Mouse (Mus musculus) left cerebral cortex, adult 2 months (tissue): ENCODE results near the gene Edaradd. TPM values are rescaled to one million over a fixed set of nuclear protein-coding genes. Genes with fewer than 3 reads are reported as not detected.

Source experiments
- DNase-seq, 2 experiments: peaks; one replicate each; pipeline ENCODE4 v3.0.0; 2021 to 2022; ENCODE audit warnings: low spot score in 2 of 2, mixed read lengths in 1 of 2; ENCODE audit errors: extremely low spot score in 1 of 2
- H3K27ac ChIP-seq: fragments of 200-600 bp; 2 replicates; pipeline ENCODE4 v1.8.1; 2022
- H3K4me3 ChIP-seq: fragments of 200-600 bp; 2 replicates; pipeline ENCODE4 v1.8.1; 2022
- CTCF ChIP-seq: fragments of 200-600 bp; IDR thresholded peaks from 2 replicates; pipeline ENCODE4 v1.8.1; 2022; ENCODE audit warnings: antibody characterized with exemption, mild to moderate bottlenecking, moderate library complexity
- intact Hi-C: fragments of 180-260 bp; cut with DNase I; formaldehyde crosslinking; loops from one replicate; pipeline ENCODE4 v1.15.1; 2025
- long read RNA-seq, 2 experiments: library from polyadenylated mRNA; stranded (forward); transcript quantifications; one replicate each; pipeline ENCODE4 v2.0.0; 2021; ENCODE audit warnings: borderline mapping rate in 2 of 2
- total RNA-seq, 2 experiments: library from RNA; stranded (reverse); gene quantifications; 2 replicates each; pipeline ENCODE4 v1.2.3; 2021

The Edaradd gene
- total RNA-seq, result under 1 TPM; 0.16 TPM
- long read RNA-seq, experiment 1, result 0 reads
- long read RNA-seq, experiment 2, result 0 reads

DNA sequence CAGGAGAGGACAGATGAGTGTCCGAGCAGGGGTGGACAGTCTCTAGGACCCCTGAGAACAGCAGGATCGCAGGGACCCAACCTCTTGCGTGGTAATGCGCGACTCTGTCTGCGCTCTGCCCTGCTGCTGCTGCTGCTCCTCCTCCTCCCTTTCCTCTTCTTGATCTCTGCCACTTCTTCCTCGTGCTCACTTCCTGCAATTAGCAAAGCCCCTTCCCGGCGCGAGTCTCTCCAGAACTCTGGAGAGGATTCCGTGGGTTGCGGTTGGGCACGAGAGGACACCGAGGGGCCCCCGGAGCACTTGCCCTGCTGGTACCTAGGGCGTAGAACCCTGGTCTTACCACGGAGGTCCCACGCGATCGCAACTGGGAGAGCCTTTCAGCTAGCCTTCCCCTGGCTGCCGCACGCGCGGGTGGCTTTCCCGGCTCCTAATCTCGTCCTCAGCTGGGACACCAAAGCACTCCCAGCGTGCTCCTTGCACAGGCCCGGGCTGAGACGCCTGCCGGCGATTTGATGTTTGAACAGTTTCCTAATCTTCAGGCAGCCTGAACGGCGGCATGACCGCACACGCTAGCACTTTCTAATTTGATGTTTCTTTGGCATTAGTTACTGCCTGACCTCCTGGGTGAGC is at the start of gene Edaradd:
Gene Edaradd (minus strand): TSS at position 484 of the 630 bp plus-strand sequence.
- peak; percentile 42 for TF ChIP-seq CTCF
- DNase-seq, result peak; percentile 23 to 29
- intact Hi-C loops, result no loop called here
- H3K4me3 ChIP-seq, result peak within 1 kb of the TSS; percentile 52
- H3K27ac ChIP-seq, result no peak within 1 kb of the TSS

DNA sequence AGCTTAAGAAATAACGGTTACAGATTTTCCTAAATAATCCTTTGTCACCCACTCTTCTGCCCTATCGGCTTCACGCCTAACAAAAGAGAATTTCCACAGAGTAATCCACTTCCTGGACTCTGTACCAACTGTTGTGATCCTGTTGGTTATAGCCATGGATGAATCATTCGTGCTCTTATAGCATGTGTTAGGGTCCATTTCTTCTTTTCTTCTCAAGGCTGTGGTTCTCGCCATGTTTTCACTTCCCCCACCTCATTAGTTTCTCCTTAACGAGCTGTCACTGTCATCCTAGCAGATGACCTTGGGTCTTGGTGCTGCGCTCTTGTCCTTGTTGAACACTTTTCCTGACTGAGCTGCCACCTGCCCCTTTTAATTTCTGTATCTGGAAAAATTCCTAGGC is 49.5 kb upstream of the Edaradd start:
- intact Hi-C loops, result no loop called here
- Histone ChIP-seq H3K27ac (no peak overlapping the region), H3K4me3 (no peak overlapping the region)
- no peak for TF ChIP-seq CTCF
- DNase-seq, result no peak

DNA sequence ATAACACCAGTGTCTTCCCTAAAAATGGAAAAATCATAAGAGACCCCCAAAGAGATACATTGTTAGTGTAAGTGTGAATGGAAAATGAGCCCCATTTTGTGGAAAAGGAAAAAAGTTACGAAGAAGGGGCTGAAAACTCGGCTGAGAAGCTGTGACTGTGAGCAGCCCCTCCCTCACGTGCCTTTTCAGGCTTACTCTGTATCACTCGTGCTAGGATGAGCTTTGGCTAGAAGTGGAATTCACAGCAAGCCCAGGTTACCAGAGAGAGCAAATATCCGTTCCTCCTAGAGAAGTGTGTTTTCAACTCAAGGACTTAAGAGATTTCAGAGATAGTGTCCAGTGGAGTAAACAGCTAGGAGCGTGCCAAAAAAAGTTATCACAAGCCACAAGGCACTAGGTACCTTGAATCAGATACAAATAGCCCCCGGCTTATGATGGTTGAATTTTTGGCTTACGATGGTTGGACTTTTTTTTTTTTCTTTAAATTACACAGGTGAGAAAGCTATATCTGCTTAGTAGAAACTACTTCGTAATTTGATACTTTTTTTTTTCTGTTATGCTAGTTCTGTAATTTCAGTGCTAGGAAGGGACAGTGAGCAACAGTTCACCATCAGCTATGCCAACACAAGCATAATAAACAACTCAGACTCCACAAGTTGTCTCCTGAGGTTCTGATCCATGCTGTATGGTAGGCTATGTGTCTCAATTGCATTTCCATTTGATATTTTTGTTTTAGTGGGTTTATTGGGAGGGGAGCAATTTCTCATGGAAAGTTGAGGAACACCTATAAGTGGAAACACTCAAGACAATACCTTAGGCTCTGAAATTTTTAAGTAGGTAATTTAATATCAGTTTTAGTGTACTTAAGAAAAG is 48.6 kb upstream of the Edaradd start:
- intact Hi-C loops, result no loop called here
- no peak overlapping the region for H3K4me3 ChIP-seq
- H3K27ac ChIP-seq, result no peak overlapping the region
- TF ChIP-seq CTCF, result no peak
- no peak for DNase-seq

- no peak for TF ChIP-seq CTCF
- Histone ChIP-seq H3K4me3 (no peak overlapping the region), H3K27ac (no peak overlapping the region)
- intact Hi-C loops, result no loop called here
- DNase-seq, result no peak
These were observed 47.7 kb upstream of the Edaradd start for GRCm38 (mm10) chr13:12567936-12568335.

GRCm38 (mm10) chr13:12565621-12566390 is 45.6 kb upstream of the Edaradd start, which contains the start of gene Ero1lb:
Ero1lb (plus strand) TSS chr13:12565874.
- DNase-seq, result peak; percentile 99
- intact Hi-C loops, result loop anchor here (1.0 kb wide), 1 partner anchor 105 kb away; no protein-coding TSS in a partner anchor
- peak within 1 kb of the TSS; percentile 79 for H3K27ac ChIP-seq

GRCm38 (mm10) chr13:12562256-12562655 is 42.0 kb upstream of the Edaradd start:
- intact Hi-C loops, result no loop called here
- Histone ChIP-seq H3K27ac (no peak overlapping the region), H3K4me3 (no peak overlapping the region)
- no peak for DNase-seq
- TF ChIP-seq CTCF, result no peak

More at GRCm38 (mm10) chr13:12565621-12566390, 45.6 kb upstream of the Edaradd start, which contains the start of gene Ero1lb:
- TF ChIP-seq CTCF, result no peak; the same call in none of the 2 replicates
- H3K4me3 ChIP-seq, result peak within 1 kb of the TSS; percentile 84

DNA sequence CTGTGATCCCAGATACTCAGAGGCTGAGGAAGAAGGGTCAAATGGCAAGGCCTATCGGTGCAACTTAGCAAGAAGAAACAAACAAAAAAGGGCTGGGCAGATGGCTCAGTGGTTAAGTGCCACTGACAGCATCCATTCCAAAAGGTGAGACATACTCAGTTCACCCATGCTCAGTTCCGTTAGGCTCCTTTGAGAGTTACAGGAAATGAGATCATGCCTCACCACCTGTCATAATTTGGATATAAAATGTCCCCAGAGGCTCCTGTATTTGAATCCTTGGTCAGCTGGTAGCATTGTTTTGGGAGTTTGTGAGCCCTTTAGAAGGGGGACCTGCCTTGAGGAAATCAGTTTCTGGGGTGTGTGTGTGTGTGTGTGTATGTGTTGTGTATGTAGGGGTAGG is 41.5 kb upstream of the Edaradd start:
- no peak for TF ChIP-seq CTCF
- intact Hi-C loops, result no loop called here
- Histone ChIP-seq H3K27ac (no peak overlapping the region), H3K4me3 (no peak overlapping the region)
- DNase-seq, result no peak

GRCm38 (mm10) chr13:12559462-12560120 is 39.4 kb upstream of the Edaradd start:
- H3K27ac ChIP-seq, result no peak overlapping the region
- intact Hi-C loops, result no loop called here
- H3K4me3 ChIP-seq, result no peak overlapping the region
- no peak for TF ChIP-seq CTCF
- DNase-seq, result no peak

DNA sequence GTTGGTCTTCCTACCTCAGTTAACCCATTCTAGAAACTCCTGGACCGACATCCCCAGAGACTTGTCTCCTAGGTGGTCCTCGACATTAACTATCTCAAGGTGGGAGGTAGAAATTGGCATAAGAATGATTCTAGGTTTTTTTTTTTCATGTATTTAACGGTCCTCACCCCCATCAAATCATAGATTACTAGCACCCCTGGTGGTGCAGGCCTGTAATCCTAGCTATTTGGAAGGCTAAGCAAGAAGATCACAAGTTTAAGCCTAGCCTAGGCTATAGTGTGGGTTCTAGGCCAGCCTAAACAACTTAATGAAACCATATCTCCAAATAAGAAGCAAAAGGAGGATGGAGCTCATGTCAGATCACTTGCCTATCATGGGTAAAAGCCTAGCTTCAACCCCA is 38.8 kb upstream of the Edaradd start:
- Histone ChIP-seq H3K27ac (no peak overlapping the region), H3K4me3 (no peak overlapping the region)
- no peak for DNase-seq
- intact Hi-C loops, result no loop called here
- no peak; the same call in 1 of the 2 replicates for TF ChIP-seq CTCF

GRCm38 (mm10) chr13:12554211-12554610 is 34.0 kb upstream of the Edaradd start:
- TF ChIP-seq CTCF, result no peak
- Histone ChIP-seq H3K27ac (no peak overlapping the region), H3K4me3 (no peak overlapping the region)
- no peak for DNase-seq
- intact Hi-C loops, result no loop called here

GRCm38 (mm10) chr13:12543880-12544568 is 23.8 kb upstream of the Edaradd start:
- no peak for DNase-seq
- intact Hi-C loops, result no loop called here
- Histone ChIP-seq H3K4me3 (no peak overlapping the region), H3K27ac (no peak overlapping the region)
- TF ChIP-seq CTCF, result no peak
